Mouse (Mus musculus): Measurements from ENCODE around the gene Cxadr.

- TF ChIP-seq MAX (IDR thresholded peaks at IDR 0.05; ENCODE audit: low read depth) (no peak), POLR2A (IDR thresholded peaks at IDR 0.05; ENCODE audit: insufficient read length, low read depth) (no peak)
Measured at GRCm38 (mm10) chr16:78316849-78317248, 15.6 kb downstream of the Cxadr start.
